Mouse (Mus musculus): ENCODE data around the gene Mapk11.

The Mapk11 gene

DNA sequence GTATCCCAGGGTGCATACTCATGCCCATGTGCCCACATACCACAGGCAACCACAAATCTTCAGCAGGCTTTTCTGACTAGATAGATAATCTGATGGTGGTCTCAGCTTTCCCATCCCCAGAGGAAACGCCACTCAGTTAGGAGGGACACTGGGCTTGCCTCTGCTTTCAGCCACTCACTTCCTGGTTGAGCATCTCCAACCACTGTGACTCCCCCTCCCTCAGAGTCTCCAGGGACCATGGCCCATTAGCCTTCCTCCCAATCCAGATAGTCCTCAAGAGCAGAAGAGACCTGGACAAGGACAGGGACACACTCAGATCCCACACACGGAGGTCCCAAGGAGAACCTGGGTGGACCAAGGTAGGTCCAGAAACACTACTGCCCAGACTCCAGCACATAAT is 6.3 kb downstream of the Mapk11 start:
- no peak for DNase-seq (ENCODE audit: extremely low spot score, low read depth, low spot score)

DNA sequence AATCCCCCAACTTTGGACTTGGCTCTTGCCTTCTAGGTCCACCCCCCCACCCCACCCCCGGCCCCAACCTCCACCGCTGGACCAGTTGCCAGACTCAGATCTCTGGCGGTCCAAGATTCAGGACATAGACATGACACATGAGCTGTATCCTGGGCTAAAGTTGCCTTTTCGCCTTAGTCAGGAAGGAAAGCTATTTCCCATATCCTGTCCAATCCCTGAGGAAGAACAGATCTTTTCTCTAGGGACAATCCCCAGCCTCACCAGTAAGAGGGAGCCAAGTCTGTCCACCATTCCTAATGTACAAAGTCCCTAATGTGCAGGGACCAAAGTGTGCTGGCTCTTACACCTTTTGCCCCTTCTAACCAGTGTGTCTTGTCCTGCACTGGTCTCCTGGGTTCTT is 7.5 kb downstream of the Mapk11 start:
- DNase-seq (ENCODE audit: extremely low spot score, low read depth, low spot score): no peak

DNA sequence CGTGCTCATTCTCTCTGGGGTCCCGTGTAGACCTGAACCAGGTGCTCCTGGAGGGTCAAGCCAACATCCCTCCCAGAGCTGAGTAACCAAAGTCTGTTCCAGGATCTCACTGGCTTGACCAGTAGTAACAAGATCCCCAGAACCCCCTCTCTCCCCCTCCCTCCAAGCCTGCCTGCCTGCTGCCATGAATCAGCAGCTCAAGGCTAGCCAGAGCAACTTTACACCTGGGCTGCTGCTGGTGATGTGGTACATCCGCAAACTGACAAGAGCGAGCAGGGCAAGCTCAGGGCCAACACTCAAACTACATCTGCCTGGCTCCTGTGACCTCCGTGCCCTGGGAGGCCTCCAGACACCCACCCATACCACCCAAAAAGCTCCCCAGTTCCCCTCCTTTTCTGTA is 8.0 kb downstream of the Mapk11 start:
- no peak for DNase-seq (ENCODE audit: extremely low spot score, low read depth, low spot score)

DNA sequence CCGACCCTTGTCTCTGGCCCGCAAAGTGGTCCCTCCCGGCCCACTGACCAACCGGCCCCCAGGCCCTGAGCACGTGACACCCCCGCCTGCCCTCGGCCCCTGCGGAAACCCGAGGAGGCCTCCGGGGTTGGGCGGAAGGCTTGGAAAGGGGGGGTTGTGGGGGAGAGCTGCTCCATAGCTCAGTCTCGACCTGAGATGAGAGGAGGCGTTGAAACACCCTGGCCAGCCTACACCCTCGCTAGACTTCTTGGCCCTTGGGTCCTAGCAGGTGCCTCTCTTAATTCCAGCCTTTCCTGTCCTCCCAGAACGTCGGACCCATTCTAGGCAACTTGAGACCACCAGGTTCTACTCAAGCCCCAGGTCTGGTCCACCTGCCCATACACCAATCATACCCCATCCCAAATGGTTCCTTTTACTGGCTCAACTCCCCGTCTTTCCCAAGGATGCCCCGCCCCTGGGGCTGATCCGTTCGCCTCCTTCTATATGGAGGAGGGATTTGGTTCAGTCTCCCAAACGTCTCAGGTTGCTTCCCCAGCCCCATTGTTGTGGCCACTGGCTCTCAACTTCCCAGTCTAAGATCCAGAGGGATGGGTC is 8.7 kb downstream of the Mapk11 start, which contains the start of gene Mapk12:
Gene Mapk12, minus strand, starts transcription at position 45 of the 594 bp plus-strand sequence.
- DNase-seq (ENCODE audit: extremely low spot score, low read depth, low spot score): no peak

DNA sequence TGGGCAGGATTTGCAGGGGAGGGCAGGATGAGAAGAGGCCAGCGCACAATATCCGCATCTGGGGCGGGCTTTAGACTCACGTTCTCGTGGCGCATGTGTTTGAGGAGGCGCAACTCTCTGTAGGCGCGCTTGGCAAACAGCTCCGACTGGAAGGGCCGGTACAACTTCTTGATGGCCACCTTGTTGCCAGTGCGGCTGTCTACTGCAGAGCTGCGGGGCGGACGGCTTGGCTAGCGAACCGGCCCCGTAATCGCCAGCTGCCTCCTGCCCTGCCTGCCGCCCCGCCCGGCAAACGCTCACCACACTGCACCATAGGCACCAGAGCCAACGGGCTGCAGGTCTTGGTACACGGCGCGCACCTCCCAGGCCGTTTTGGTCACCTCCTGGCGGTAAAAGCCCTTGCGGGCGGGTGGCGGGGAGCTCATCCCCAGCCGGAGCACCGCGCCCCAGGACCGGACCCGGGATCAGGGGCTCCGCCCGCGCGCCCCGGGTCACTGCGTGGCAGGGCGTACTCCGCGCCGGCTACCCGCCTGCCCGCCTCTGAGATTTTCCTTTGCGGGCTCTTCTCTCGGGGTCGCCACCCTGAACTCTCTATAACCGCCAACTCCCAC is 9.3 kb downstream of the Mapk11 start:
- no peak for DNase-seq (ENCODE audit: extremely low spot score, low read depth, low spot score)

DNA sequence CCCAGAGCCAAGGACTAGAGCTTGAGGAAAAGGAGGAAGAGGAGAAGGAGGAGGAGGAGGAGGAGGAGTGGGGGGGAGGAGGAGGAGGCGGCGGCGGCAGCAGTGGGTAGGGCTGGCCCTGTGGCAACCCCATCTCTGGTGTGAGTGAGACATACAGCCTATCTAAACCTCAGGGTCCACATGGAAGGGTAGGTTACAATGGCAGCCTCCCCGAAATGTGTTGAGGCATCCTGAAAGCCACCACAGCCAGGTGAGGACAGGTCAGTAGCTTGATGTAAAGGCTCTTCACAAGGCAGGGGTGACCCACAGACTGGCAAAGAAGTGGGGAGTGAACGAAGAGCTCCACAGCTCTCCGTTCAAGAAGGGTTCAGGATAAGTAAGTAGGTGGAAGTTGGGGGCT is 10.9 kb downstream of the Mapk11 start:
- DNase-seq (ENCODE audit: extremely low spot score, low read depth, low spot score): no peak

DNA sequence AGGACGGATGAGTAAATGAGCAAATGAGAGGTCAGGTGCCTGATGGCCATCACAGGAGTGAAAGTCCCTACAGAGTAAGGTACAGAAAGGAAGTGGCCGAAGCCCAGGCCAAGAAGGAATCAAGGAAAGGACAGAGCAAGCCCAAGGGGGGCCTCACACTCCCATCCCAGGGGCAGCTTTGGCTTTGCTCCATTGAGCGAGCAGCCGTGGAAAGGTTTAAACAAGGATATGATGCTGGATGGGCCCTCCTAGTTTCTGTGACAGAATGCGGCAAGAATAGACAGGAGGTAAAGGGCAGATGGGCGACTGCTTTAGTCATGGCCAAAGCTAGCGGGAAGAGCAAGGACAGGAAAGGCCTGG is 11.4 kb downstream of the Mapk11 start:
- DNase-seq (ENCODE audit: extremely low spot score, low read depth, low spot score): no peak

DNA sequence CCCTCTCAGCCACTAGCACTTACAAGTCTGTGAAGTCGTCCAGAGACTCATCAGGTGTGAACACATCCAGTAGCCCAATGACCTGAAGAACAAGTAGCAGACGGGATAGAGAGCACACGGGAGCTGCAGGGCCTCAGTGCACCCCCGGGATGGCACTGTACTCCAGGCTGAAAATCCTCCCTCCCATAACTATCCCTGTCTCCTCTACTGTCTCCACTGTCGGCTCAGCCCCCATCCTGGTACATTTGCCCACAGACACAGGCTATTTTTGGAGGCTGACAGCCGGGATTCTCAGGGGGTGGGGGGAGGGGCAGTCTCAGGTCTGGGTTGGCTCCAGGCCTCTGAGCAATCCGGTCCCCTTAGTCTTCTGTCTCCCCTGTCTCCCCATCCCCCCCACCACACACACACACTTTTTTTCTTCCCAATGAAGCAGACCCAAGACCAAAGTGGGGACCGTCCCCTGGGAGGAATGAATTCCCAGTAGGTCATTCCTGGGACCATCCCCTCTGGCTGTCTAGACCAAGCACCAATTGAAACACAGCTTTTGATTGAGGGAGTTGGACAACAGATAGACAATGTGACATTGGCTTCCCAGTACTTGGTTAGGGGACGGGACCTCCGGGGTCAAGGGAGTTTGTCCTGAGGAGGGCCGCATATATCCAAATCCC is 11.9 kb downstream of the Mapk11 start:
- no peak for DNase-seq (ENCODE audit: extremely low spot score, low read depth, low spot score)

DNA sequence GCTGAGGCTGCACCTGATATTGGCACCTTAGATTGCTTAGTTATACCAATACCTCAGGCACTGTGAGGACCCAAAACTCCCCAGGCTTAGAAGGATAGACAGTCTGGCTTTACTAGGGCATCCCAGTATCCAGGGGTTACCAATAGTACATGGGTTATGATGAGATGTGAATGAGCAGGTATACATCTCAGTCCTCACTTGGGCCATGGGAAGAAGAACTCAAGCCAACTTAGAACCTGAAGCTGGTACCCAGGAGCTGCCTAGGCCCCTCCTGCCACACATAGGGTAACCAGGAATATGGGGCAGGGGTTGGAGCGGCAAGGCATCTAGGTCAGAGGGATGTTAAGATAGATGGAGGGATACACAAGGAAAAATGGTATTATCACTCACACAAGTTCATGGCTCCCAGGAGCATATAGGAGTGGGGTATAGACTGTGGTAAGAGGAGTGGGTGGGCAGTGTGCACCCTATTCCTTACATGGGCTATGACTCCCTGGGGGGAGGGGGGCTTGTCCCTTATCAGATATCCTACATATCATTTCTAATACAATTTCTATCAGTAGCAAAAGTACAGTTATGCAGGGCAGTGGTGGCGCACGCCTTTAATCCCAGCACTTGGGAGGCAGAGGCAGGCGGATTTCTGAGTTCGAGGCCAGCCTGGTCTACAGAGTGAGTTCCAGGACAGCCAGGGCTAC is 12.8 kb downstream of the Mapk11 start:
- DNase-seq (ENCODE audit: extremely low spot score, low read depth, low spot score): no peak

DNA sequence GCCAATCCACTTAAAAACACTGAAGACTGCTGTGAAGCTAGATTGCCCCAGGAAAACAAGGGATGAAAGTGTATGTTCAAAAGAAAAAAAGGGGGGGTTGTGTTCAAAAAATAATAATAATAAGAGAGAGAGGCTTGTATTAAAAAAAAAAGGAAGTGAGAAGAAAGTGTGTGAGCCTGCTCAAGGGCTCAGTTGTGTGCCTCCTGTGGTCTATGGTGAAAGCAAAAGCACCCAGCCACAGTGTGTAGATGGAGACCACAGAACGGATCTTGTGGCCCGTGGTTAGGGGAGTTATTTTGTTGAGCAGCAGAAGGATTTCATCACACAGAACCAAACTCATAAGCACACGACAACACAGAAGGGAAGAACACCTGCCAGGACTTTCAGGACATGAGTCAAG is 18.1 kb downstream of the Mapk11 start:
- no peak for DNase-seq (ENCODE audit: extremely low spot score, low read depth, low spot score)

DNA sequence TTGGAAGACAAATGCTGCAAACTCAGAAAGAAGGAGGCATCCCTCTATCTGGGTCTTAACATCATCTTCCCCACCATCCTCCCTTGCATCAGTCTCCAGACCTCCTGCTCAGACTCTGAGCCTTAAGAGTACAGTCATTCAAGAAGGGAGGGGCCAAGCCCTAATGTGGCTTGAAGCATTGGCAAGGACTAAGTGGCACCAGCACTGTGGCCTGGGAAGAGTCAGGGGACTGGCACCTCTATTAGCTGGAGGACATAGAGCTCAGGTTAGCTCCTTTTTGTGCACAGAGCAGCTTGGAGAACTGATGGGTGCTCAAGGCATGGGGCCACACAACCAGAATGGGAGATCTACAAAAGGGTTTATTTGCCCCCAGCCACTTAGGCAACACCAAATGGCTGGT is 19.2 kb downstream of the Mapk11 start:
- DNase-seq (ENCODE audit: extremely low spot score, low read depth, low spot score): no peak

DNA sequence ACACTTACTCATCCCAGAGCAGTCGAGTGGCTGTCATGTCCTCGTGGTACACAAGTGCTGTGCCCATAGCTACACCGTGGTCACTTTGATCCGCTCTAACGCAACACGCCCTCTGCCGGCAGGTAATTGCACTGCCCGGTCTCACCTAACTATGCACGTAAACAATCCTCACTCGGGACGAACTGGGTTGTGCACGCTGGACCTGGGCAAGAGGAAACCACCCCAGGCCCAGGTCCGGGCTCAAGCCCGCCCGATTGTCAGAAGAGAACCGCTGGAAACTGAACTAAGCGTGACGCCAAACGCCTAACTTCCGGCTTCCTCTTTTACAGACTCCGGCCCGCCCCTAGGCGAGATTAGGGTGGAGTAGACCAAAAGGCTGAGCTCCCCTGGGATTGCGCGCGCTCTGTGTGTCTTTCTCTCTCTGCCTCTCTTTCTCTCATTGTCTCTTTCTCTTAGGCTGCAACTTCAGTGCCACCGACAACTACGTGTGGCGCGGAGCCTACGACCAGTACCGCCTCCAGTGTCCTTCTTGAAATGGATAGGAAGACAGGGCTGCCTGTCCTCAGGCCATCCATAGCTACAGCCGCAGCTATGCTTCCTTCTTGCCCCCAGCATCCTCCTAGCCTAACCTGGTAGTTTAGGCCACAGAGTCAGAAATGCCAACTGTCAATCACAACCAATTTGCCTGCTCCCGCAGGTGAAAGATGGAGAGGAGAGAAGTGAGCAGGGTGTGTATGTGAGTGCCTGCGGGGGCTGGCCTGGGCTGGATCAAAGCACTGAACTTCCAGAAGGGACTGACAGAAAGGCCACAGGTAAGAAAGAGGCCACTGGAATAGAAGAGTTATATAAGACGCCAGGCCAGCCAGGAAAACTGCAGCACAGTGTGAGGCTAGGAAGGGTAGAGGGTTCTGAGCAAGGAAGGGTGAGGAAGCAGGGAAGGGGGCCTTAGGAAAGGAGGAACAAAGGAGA is 20.8 kb downstream of the Mapk11 start, which contains the start of gene Hdac10:
Gene Hdac10, minus strand, starts transcription at position 319 of the 969 bp plus-strand sequence.
- no peak for DNase-seq (ENCODE audit: extremely low spot score, low read depth, low spot score)

DNA sequence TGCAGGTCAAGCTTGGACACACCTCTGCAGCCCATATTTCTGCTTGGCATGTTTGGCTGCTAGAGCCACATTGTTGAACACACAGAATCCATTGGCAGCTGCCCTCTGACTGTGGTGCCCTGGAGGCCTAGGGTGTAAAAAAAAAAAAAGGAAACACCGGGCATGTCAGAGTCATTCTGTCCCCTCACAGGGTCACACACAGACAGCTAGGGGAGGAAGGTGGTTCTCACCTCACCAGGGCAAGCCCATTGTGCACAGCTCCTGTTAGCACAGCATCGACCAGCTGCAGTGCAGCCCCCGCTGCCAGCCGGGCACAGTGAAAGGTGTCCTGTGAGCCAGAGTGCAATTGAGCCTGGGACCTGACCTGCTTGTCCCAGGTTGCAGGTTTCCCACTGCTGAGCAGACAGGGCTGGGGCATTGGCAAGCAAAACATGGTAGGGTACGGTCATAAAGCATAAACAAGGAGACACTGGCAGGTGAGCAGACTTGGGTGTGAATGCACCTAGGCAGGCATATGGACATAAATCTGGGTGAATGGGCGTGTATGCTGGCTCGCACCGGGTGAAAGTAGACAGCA is 22.0 kb downstream of the Mapk11 start:
- no peak for DNase-seq (ENCODE audit: extremely low spot score, low read depth, low spot score)

DNA sequence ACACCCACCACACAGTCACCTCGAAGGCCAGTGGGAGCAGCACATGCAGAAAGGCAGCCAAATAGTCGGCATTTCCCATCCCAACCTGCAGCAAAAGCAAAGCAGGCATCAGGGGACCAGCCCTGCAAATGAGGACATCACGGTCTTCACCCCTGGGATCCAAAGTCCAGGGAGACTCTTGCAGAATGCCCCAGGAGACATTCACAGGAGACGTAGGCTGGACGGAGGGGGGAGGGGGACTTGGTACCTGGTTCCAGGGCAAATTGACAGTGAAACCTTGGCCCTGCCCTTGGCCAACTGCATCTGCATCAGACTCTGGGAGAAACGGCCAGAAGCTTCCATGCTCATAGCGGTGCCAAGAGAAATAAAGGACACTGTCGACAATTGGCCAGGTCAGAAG is 22.8 kb downstream of the Mapk11 start:
- DNase-seq (ENCODE audit: extremely low spot score, low read depth, low spot score): no peak

DNA sequence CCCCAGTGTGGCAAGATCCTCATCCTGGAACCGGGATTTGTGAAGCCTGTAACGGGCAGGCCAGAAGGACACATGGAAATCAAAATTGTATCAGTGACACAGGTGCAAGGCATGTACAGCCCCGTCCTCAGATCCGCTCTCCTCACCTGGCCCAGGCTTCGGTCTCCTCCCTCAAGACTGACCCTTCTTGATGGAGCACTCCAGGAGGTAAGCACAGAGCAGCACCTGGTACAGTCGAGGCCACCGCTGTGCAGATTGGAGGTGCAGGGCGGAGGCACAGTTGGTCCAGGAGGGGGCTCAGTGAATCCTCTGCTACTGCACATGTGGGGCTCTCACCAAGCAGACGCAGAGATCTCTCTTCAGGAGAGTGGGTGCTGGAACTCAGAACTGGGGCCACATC is 24.1 kb downstream of the Mapk11 start:
- no peak for DNase-seq (ENCODE audit: extremely low spot score, low read depth, low spot score)

DNA sequence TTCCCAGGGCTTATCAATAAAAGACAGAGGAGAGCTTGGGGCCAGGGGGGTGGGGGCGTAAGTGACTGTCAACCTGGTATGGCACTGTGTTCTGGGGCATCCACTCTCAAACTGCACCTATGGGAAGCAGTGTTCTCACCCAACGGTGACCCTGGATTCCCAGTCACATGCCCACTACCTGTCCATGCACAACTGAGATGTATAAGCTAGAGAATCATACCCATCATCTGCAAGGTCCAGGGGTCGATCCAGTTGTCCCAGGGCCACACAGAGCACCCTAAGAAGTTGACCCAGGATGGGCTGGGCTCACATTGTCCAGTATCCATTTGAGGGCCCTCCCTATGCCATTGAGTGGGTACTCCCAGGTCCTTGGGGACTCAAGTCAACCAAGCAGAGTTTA is 25.1 kb downstream of the Mapk11 start:
- no peak for DNase-seq (ENCODE audit: extremely low spot score, low read depth, low spot score)

DNA sequence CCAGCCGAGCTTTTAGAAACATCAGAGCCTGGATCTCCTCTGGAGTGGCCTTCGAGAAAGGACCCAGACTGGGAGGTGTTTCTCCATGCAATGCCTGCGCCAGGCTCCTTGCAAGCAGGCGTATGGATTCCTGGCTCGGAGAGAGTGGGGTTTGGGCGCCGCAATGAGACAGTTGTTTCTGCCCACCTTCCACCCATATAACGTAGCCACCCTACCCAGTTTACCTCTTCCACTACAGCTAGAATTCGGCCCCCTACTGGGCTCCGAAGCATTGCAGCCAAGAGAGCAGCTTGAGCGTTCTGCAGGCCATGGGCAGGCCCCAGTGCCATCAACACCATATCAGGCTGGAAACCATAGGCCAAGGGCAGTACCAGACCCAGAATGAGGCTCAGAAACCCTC is 25.8 kb downstream of the Mapk11 start:
- DNase-seq (ENCODE audit: extremely low spot score, low read depth, low spot score): no peak

DNA sequence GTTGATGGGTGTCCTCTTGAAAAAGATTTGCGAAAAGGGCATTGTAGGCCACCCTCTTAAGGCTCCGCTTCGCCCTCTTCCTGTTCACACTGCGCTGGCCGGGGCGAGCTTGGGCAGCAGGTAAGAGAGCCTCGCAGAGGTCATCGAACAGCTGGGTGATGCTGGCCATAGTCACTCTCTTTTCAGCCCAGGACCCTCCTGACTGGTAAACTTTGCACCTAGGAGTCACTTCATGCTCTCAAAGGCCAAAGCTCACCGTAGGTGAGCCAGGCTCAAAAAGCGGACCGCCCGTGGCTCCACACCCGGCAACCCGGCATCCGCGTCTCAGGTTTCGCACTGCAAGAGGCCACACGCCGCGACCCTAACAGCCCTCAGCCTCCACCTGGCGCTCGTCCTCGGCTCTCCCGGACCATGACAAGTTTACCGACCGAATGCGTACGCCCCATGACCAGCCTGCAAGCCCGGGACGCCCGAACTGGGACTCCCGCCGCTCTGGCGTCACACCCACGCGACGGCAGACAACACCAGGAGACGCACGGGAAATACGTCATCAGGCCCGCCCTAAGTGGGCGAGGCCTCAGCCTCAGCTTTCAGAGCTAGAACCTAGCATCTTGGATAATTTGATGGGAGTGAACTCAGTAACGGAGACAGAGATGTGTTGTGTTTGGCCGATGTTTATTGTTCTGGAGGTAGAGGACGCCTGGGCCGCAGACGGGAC is 26.6 kb downstream of the Mapk11 start, which contains the start of gene Tubgcp6:
Gene Tubgcp6, minus strand, starts transcription at position 464 of the 718 bp plus-strand sequence.
- DNase-seq (ENCODE audit: extremely low spot score, low read depth, low spot score): peak; percentile 89

DNA sequence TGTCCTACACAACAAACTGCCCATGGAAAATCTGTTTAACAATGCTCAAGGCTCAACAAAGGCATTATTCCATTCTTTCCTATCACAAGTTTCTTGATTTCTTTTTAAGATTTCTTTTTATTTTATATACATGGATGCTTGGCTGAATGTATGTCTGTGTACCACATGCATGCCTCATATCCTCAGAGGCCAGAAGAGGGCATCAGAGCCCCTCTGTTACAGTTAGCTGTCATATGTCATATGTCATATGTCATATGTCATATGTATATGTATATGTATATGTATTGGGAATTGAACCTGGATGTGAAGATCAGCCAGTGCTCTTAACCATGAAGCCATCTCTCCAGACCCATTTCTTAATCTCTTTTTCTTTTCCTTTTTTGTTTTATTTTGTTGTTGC is 31.4 kb downstream of the Mapk11 start:
- DNase-seq (ENCODE audit: extremely low spot score, low read depth, low spot score): no peak

DNA sequence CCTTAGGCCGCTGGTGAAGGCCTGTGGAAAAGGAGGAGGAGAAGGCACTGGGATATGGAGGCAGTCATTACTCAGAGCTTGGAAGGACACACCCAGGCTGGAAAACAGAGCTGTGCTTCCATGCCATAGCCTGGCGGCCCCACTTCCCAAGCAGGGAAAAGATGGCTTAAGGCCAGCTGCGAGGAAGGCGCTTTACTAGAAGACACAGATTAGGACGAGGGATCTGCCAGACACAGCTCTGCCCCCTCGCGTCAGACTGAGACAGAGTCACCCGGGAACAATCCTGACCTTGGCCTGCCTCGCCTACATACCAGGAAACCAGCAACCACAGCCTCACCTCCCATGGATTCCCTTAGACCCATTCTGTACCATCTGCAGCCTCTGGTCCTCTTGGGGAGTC is 39.3 kb downstream of the Mapk11 start:
- no peak for DNase-seq (ENCODE audit: extremely low spot score, low read depth, low spot score)
